Mouse (Mus musculus) large intestine, adult 2 months (tissue): ENCODE data around the gene Ptrh2. TPM values are rescaled to one million over a fixed set of nuclear protein-coding genes. Genes with fewer than 3 reads are reported as not detected.
A peak's percentile ranks its signal among the peaks of the same experiment; 100 is the strongest.

Experiments used
- DNase-seq: peaks from one replicate; pipeline ENCODE4 v3.0.0-alpha.2; 2012; ENCODE audit warnings: low read depth, low spot score
- WGBS: fragments of 180-500 bp; shearing (Covaris S2); methylation state at CpG from one replicate; pipeline ENCODE4 v1.1.7; 2018; 5-methylcytosine and 5-hydroxymethylcytosine counted together
- polyA plus RNA-seq: library from polyadenylated mRNA; depleted of rRNA; stranded (reverse); fragments of >200 nt; gene quantifications from 2 replicates; pipeline ENCODE4 v1.2.3, GENCODE M21; 2012; rRNA removed

Ptrh2 gene
- polyA plus RNA-seq, result 4.9 TPM in 2 replicates

DNA sequence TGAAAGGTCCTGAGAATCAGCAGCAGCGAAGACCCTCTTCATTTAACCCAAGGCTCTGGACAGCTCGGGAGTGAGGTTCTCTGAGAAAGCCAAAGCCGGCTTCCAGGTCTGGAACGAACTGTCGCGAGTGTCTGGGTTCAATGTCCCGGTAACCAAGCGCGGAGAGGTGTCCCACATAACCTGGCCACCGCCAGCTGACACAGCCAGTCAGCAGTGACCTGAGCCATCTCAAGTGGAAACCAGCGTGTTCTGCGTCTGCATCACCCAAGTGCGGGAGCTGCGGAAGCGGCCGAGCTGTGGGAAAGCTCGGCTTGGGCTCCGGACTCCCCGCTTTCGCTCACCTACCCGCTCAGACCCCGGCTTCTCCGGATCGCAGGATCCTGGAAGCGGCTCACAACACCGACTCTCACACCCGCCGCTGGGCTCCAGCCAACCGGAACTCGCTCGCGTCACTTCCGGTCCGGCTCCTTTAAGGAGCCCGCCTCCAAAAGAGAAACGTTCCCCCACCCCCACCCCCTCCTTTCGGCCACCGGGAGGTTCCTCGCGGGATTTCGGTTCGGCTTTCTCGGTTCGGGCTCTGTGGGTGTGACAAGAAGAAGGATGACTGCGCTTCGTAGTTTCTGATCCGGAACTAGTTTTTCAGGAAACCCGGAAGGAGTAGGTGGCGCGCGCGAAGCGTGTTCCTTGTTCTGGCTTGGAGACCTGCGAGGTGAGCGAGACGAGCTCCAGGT is at the start of gene Ptrh2, which contains the start of gene Vmp1:
Gene Ptrh2, plus strand, starts transcription at position 591 of the 731 bp plus-strand sequence.
Gene Vmp1, minus strand, starts transcription at position 442 of the 731 bp plus-strand sequence.
- DNase-seq, result peak; percentile 89
- under 1% methylated on average over 56 of the region's 56 CpGs for WGBS

DNA sequence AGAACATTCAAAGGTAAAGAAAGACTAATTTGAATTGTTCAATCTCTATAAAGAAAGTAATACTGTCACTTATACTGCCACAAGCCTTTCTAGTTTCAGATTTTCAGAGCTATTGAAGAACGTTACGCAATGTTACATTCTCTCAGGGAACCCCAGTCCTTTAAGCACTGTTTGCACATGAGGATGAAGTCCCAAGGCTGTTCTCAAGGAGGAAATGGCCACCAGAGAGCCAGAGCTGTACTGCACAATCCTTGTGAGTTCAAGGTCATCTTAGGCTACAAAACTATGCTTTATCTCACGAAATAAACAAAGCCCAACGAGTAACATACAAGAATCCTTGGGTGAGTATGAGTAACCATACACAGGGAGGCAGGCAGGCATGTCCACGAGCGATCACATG is 49.4 kb upstream of the Ptrh2 start:
- 76% methylated on average over 6 of the region's 6 CpGs for WGBS

DNA sequence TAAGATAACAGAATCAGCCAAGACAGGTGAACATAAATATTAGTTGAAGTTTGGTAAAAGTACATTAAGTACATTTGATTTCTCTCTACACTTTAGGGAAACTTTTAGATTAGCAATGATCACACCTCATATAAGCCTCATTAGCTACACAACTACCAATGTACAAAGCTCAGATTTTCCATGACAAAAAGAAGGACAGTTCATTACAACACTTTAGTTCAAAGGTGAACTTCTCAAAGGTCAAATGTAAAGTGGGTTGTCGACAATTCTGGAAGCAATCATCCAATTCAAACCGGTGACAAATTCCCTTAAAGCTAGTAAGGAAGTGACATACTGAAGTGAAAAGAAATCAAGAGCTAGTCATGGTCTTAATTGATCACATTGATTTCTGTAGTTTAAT is 46.1 kb upstream of the Ptrh2 start:
- DNase-seq, result no peak
- 39% methylated on average over 2 of the region's 2 CpGs for WGBS

More for the DNA sequence above, 49.4 kb upstream of the Ptrh2 start:
- DNase-seq, result no peak

DNA sequence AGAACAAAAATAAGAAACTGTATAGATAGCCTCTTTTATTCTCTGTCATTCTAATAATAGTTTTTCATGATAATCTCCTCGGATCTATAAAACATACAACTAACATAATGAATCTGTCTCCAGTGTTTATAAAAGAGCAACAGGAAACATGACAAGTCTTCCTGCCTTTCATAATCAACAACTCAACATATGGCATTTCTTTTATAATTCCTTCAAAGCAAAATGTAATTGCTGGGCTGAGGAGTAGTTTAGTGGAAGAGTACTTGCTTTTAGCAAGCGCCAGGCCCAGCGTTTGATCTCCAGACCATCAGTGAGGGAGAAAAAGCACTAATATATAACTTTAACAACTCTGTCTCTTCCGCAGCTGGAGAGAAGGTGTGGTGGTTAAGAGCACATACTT is 42.1 kb upstream of the Ptrh2 start:
- 19% methylated on average over 4 of the region's 4 CpGs for WGBS
- no peak for DNase-seq

DNA sequence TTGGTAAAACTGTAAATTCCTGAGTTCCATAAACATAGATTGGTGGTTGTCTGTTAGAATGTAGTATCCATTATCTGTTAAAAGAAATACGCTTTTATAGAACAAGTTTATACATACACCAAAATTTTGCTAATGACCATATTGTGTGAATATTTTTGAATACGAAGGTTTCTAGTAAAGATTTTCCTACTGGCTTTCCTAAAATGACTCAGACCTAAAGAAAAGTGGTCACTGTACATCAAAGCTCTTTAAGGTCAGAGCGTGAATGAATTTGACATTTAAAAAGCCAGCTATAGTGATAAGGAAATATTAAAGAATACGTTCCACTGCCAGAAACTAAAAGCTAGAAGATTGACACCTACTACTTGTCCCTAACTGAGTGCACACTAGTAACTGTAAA is 39.2 kb upstream of the Ptrh2 start:
- DNase-seq, result no peak
- WGBS, result 93% methylated on average over 4 of the region's 4 CpGs

DNA sequence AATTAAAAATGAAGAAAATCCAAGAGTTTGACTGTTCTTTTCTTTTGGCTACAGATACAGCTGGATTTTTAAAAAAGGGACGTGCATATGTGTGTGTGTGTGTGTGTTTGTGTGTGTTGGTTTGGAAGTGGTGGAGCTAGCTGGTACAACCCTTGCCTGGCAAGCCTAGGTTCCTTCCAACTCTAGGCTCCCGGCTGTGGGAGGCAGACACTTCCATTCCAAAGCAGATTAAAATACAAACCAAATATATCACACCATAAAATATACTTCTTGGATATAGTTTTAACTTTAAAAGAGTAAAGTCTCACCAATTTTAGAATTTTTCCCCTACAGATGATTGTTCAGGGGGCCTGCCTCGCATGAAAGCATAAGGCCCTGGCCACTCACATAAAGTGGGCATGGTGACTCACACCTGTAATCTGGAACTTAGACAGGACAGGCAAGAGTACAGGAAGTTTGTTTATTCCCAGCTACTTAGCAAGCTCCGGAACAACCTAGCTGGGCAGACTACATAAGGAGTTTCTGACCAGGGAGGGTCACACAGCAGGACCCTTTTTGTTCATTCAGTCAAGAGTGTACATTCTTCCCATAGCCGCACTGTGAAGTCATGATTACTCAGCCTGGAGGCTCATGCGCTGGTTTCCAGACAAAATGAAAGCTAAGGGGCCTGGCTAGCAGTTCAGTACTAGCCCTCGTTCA is 37.5 kb upstream of the Ptrh2 start:
- 47% methylated on average over 7 of the region's 7 CpGs for WGBS
- no peak for DNase-seq

DNA sequence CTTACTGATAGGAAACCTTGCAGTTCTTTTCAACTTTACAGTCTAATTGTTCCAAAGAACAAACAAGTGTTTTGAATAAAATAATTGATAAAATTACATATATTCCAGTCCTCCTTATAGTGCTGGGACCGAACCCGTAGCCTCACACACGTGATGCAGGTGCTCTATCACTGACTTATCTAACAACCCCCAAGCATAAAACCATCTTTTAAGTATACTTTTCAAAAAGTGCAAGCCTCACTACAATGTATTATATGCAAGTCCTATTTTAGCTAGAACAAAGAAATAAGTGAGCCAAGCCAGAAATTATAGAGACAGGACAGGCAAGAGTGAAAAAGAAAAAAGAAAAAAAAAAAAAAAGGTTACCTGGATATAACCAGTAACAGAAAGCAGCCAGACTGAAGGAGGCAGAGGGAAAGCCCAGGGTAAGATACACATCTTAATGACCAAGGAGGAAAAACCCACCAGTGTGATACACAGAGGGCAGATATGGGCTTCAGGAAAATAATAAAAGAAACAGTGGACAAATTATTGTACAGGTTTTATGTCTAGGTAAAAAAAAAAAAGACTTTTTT is 36.8 kb upstream of the Ptrh2 start:
- 81% methylated on average over 3 of the region's 3 CpGs for WGBS
- DNase-seq, result no peak

DNA sequence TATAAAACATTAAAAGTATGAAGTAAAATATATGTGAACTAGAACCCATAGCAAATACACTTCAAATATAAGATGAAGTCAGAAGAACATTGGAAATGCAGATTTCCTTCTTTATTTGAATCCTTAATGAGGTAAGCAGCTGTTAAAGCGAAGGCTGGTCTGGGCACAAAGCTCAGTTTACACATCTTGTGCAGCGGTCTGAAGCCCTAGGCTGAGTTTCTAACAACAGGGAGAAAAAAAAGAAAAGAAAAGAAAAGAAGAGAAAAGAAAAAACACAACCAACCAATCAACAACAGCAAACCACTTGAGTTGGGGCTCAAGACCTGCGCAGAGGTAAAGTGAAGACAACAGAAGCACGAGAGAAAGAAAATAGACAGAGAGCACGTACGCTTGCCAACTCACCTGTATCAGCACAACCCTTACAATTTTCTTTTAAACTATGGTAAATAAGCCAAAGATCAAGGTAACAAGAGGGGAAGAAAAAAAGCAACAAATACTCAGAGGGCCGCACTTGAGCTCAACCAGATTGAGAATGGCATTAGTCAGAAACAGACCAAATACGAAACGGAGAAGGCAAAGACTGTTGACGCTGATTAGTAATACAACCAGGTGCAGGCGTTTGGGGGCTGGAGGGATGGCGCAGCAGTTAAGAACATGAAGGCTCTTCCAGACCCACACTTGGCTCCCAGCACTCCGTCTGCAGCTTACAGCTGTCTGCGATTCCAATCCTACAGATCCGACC is 35.9 kb upstream of the Ptrh2 start:
- WGBS, result 91% methylated on average over 15 of the region's 15 CpGs
- no peak for DNase-seq

DNA sequence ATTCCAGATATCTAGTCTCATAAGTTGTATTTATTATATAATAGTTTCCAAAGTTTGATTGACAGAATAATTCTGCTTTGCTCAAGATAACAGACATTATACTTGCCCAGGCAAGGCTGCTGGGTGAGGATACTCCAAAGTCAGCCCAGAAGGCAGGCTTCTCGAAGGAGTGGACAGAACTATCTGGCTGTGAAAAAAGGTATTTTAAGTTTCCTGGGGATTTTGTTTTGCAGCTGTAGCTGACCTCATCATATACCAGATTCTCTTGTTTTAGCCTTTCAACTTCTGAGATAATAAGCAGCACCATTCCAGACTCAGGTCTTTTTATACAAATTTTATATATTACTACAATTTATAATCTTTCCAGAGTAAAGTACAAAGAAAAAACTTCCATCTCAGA is 34.2 kb upstream of the Ptrh2 start:
- DNase-seq, result no peak
- 83% methylated on average over 1 of the region's 1 CpGs for WGBS

DNA sequence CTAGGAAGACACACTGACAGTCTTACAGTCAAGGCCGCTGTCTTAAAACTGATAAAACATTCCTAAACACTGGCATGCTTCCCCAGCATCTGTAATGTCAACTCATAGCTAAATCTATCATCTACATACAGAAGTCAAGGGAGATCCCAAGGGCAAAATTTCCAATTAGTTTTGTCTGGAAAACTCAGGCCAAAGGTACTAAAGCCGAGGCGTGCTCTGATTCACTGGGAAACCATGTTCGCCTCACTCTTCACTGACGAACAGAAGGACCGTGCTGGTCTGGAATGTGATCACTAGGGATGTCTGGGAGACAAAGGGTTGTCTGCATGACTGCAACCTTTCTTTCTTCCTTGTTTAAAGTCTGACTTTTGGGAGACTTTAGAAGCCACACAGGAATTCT is 33.1 kb upstream of the Ptrh2 start:
- 77% methylated on average over 6 of the region's 6 CpGs for WGBS
- no peak for DNase-seq

DNA sequence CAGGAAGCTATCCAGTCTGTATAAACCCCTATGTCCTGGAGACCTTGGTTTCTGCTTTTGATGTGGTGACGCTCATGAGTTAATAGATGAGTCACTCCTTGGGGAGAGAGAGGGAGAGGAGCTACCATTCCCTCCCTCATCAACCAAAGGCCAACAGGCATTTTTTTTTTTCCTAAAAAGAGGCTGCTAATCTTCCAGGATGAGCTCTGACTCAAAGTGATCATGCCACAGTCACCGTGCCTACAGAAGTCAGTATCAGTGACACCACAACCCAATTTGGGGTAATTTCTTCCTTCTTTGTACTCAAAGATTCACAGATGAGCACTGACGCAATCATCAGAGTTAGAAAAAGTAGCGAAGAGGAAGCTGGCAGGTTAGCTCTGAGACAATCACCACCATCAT is 31.2 kb upstream of the Ptrh2 start:
- DNase-seq, result no peak
- WGBS, result 64% methylated on average over 4 of the region's 4 CpGs

DNA sequence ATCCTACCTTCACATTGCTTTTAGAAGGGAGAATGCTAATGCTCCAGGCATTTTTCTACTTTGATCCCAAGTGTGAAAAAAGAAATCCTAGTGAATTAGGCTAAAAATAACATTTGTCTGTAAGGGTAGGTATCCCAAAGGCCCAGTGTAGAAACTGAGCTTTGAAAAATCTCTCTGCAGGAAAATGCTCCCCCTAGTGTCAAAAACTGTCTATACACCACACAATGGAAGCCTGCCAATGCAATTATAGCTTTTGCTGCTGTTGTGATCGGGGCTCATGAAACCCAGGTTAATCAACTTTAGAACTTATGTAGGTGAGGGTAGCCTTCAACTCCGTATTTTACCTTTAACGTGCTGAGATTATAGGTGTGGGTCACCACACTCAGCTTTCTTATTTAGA is 30.3 kb upstream of the Ptrh2 start:
- 9% methylated on average over 3 of the region's 3 CpGs for WGBS
- DNase-seq, result peak; percentile 54

DNA sequence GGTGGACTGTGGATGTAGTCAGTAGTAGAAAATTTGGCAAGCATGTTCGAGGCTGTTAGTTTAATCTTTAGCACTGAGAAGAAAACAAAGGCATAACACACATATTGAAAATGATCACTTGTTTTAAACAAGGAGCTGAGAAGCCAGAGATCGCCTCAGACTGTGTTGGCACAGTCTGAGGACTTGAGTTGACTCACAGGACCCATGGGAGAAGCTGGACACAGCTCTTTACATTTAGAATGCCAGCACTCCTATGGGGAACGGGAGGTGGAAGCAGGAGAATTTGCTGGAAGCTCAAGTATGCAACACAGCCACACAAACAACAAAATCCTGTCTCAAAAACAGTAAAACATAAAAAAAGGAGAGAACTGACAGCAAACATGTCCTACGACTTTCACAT is 29.7 kb upstream of the Ptrh2 start:
- DNase-seq, result no peak
- 70% methylated on average over 4 of the region's 4 CpGs for WGBS

DNA sequence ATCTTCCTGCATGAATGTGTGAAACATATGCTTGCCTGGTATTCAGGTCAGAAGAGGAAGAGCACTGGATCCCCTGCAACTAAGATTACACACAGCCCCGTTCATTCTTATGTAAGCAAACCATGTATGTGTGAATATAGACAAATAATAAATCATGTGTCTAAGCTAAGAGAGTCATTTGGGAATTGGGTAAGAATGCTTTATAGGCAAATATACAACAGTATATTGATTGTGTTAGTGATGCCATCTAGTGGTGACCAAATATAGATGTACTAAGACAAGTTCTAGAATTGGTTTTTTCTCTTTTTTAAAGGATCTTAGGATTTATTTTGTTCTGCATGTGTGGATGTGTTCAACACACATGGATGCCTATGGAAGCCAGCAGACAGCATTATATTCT is 28.1 kb upstream of the Ptrh2 start:
- 3% methylated on average over 1 of the region's 1 CpGs for WGBS
- DNase-seq, result no peak

DNA sequence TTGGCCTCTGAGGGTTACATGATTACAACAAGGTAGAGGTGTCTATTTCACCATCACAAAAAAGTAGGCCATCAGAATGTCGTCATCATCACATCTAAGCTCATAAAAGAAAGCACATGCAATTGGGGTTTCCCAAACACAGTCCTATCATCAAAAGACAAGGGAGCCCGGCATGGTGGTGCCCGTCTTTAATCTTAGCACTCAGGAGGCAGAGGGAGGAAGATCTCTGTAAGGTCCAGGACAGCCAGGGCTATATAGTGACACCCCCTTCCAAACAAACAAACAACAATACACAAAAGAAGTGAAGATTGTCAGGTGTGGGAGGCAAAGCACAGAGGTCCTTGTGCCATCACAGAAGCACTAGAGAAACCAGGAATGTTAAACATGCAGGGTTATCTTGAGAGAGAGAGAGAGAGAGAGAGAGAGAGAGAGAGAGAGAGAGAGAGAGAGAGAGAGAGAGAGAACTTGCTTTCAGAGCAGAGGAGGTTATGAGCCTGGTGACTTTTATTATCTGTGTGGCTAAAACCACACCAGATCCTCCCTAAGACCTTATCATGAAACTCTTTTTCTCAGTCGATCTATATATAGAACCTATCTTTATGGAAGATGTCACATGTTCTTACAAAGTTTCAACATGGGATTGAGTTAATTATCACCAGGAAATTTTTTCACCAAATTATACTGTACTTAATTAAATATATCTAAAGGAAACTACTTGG is 26.8 kb upstream of the Ptrh2 start:
- WGBS, result 71% methylated on average over 4 of the region's 4 CpGs
- no peak for DNase-seq

DNA sequence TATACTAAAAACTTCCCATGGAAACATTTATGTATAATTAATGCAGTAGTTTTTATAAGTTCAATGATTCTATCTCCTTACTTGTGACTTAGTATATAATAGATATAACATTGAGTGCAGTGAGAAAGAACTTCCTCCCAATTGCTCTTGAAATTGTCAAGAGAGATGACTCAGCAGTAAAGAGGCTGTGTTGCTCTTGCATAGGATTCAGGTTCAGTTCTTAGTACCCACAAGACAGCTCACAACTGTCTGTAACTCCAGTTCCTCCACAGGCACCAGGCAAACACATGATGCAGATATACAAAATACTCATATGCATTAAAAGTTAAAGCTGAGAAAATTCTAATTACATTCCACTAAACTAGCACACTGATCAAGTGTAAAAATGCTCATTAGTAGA is 25.9 kb upstream of the Ptrh2 start:
- DNase-seq, result no peak

DNA sequence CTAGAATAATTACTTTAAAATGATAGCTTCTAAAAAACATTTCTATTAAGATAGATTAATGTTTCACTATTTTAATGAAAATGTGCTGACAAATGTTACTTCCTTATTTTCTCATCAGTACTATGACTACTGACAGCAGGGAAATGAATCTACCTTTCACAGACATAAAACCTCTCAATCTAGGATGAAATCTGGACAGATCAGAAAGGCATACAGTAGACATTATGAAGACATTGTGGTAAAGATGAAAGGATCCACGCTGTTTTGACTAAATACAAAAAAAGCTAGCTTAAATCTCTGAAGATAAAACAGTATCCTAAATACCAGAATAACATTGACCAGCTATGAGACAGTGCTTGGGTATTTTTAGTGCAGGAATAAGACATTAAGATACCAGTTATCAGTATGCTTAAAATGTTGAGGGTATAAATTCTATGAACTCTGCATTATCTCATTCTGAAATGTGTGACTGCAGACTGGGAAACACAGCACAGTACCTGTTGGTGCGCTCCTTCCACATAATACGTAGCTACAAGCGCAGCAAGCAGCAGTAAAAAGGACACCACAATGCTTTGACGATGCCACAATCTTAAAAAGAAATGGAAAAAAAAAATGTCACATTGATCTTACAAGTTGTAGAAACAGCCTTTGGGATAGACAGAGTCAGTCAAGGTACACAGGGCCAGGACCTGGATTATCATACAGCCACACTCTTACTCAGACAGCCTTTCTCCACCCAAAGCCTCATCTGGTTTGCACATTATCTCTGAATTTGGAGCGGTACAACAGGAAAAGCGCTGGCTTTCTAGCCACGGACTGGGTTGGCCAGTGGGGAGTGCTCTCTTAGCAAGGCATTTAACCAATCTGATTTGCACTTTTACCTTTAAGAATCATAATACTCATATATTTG is 20.5 kb upstream of the Ptrh2 start:
- no peak for DNase-seq

DNA sequence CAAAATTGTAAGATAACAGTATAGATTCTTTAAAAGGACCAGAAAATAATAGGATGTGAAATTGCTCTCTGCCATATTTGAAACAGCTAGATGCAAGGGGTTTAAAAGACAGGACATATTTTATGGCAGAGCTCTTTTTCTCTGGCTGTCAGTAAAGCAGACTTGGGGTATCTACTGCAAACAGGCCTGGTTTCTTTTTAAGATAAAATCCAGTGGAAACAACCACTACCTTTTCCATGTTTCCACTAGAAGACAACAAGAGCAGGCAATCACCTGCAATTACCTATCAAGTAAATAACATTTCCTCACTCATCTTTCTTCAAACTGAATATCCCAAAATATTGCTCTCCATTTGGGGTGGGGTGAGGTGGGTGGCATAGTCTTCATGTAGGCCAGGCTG is 19.8 kb upstream of the Ptrh2 start:
- no peak for DNase-seq

More for the DNA sequence above, 20.5 kb upstream of the Ptrh2 start:
- WGBS, result 91% methylated on average over 8 of the region's 8 CpGs

DNA sequence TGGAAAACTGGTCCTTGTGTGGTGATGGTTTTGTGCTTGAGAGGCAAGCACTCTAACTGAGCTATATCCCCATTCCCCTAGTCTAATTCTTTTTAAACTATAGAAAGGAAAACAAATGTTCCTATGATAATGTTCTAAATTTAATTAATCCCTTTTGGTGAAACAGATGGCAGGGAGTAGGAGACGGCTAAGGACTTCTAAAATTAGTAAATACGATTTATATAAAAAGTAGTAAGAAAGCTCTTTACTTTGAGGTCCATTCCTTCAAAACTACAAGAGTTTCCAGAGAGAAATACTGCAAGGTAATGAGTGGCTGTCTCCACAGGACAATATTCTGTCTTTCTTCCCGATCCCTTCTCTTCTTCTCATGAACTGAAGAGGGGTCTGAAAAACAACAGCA is 19.4 kb upstream of the Ptrh2 start:
- 93% methylated on average over 3 of the region's 3 CpGs for WGBS
- no peak for DNase-seq
